Mouse (Mus musculus) embryo, embryonic 11.5 days (tissue): ENCODE measurements around the gene Foxn1.

Experiments used
- DNase-seq: peaks from one replicate; pipeline ENCODE4 v3.0.0-alpha.2; 2012; ENCODE audit warnings: low read depth, low spot score

Gene Foxn1

GRCm38 (mm10) chr11:78358330-78359007, 27.9 kb downstream of the Foxn1 start:
- no peak for DNase-seq

DNA sequence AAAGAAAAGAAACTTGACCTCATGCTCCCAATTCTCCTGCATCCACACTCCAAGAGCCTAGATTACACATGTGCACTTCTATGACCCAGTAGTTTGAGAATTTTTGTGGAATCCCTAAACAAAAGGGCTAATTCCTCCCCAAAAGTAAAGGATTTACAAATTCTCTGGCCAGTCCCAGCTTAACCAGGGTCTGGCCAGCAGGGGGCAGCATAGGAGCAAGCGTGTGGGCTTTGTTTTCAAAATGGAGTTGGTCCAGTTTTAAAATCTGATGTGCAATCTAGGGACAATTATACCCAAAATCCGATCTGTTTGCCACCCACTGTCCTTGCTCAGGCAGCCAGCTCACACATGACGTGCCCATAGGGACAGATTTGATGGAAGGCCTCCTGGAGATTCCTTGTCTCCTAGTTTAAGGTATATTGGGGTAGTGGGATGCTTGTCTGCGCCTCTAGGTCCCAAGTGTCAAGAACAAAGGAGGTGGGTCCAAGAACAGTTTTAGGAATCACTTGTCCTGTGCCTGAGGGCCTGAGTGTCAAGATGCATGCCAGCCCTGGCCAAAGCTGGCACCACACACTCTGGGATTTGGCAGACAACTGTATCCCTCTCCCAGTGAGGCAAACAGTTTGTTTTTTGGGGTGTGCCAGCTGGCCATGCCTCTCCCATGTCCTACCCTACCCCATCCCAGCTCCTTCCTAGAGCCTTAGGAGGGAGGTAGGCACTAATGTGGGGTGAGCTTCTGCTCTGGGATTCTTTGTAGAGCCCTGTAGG, 30.7 kb downstream of the Foxn1 start:
- peak; percentile 59 for DNase-seq

- DNase-seq, result no peak
Observed at GRCm38 (mm10) chr11:78354905-78355304, 31.5 kb downstream of the Foxn1 start.

GRCm38 (mm10) chr11:78353081-78353480, 33.3 kb downstream of the Foxn1 start:
- no peak for DNase-seq

- no peak for DNase-seq
Observed at GRCm38 (mm10) chr11:78349441-78350358, 36.7 kb downstream of the Foxn1 start.

DNA sequence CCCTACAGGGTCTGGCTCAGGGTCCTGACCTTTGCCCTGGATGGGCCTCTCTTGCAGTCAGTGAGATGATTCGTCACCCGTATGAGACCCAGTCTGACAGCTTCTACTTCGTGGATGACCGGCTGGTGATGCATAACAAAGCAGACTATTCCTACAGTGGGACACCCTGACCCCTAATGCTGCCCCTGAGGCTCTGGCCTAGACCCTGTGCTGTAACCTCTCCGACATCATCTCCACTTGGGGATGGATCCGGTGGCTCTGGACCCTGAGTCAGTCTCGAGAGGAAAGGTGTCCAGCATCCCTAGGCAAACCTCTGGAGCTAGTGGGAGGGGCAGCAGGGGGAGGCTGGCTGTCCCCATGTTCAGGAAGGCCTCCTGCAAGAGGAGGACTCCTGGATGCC, 37.9 kb downstream of the Foxn1 start:
- no peak for DNase-seq

DNA sequence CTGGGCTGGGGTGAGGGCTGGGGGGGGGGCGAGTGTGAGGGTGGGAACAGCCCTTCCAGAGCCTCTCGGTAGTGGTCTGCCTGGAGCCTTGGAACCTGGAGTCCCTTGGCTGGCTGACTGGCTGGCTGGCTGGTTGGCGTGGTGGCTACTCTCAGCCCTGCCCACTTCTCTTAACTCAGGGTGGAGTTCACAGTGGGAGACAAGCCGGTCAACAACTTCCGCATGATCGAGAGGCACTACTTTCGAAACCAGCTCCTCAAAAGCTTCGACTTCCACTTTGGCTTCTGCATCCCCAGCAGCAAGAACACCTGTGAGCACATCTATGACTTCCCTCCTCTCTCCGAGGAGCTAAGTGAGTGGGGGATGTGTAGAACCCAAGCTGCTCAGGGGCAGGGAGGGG, 38.5 kb downstream of the Foxn1 start:
- no peak for DNase-seq

DNA sequence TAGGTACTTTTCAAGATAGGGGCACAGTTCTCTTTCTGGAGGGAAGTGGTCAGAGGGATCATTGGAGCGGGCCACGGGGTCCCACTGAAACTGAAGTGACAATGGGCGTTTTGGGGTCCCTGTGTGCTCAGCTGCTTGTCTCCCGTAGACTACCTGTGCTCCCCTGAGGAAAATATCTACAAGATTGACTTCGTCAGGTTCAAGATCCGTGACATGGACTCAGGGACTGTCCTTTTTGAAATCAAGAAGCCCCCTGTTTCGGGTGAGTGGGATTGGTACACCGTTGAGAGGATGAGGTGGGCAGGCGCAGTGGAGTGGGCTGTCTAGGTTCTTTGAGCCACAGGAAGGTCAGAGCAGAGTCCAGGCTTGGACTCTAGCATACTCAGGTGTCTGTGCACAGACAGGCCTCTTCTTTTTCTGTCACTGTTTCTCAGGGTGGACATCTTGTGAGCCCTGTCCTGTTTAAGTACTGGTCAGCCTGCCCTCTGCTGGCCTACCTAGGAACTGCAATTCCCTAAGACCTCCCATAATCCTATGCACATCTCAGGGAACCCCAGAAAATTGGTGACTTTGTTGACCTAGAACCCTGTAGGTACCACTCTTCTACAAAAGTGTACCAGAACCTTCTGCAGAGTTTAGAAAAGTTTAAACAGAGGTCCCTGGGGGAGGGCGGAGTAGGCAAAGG, 39.1 kb downstream of the Foxn1 start:
- peak; percentile 66 for DNase-seq

GRCm38 (mm10) chr11:78346326-78347069, 39.9 kb downstream of the Foxn1 start:
- no peak for DNase-seq

- DNase-seq, result no peak
Observed at GRCm38 (mm10) chr11:78345801-78346200, 40.6 kb downstream of the Foxn1 start.

- no peak for DNase-seq
Observed at GRCm38 (mm10) chr11:78344890-78345715, 41.3 kb downstream of the Foxn1 start.

DNA sequence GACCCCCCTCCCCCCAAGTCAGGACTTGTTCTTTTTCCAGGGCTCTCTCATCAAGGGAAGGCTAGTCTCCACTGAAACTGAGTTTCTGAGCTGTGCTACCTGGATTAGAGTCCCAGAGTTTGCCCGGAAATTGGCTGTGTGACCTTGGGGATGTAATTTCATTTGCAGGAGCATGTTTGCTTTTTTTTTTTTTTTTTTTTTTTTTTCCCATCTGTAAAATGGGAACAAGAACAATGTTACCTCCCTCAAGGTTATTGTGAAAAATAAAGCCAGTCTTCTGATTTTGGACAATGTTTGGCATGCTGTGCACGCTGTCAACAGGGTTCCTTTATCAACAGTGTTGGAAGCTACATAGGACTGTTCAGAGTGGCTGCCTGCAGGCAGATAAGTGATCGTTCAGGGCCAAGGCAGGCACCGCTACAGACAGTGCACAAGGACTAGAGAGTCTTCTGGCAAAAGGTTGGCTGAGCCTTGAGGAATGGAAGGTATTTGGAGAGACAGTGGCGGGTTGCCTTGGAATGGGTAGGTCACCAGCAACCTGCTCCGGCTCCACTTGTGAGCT, 41.9 kb downstream of the Foxn1 start:
- DNase-seq, result no peak

DNA sequence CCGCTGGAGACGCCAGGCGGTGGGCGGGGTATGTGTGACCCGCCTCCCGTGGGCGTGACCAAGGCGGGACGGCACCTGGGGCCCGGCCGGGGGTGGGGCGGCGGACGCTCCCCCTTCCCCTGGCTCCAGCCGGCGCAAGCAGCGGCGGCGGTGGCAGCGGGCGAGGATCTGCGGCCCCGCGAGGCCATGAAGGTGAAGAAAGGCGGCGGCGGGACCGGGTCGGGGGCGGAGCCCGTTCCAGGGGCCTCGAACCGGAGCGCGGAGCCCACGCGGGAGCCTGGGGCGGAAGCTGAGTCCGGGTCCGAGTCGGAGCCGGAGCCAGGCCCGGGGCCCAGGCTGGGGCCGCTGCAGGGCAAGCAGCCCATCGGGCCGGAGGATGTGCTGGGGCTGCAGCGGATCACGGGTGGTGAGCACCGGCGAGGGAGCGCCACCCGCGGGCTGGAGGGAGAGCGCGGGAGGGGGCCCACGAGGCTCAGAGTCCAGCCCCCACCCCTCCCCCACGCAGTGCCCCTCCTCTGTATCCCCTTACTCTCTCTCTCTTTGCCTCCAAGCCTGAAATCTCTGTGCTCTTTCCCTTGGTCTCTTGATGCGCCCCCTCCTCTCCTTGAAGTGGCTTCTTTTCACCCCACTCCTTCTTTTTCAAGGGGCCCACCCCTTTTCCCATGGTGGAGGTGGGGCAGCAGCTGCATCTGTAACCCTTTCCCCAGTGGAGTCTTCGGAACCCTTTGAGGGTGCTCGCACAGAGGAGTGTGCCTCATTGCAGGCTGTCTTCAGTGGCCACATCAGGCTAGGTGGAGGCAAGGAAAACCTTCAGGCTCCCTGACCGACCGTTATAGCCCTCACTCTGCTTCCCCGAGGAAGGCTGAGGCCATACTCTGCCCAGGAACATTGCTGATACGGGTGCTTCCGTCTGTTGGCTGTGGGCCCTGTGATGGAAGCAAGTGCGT, 42.7 kb downstream of the Foxn1 start, which contains the start of gene Unc119:
Unc119 (plus strand) TSS at position 102 of the 947 bp plus-strand sequence.
- peak; percentile 59 for DNase-seq

GRCm38 (mm10) chr11:78341702-78342101, 44.7 kb downstream of the Foxn1 start:
- no peak for DNase-seq

DNA sequence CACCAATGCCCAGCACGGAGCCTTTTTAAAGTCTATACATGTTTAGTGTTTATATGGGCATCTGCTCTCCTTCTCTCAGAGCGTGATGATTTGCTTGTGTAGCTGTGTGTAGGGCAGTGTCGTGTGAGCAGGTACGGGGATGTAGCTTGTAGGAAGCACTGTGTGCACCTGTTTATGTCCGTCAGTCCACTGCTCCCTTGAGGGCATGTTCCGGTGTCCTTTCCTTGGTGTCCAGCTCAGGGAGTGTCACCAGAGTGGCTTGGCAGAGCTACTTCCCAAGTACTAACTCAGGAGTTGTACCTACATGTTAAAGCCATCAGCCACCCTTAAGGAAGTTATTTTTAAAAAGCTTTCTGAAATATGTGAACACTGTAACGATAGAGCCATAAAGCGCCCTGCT, 49.3 kb downstream of the Foxn1 start:
- DNase-seq, result no peak

DNA sequence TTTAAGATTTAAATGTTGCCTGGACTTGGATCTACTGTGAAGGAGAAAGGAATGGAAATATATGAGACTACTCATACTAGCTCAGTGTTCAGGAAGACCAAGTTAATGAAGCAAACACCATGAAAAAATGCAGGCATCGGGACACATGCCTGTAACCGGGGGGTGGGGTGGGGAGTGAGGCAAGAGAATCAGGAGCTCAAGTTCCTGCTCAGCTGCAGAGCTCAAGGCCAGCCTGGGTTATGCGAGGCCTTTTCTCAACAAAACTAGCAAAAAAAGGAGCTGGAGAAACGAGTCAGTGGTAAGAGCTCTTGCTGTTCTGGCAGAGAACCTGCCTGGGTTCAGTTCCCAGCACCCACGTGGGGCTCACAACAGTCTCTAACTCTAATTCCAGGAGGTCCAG, 52.4 kb downstream of the Foxn1 start:
- no peak for DNase-seq

GRCm38 (mm10) chr11:78332676-78333075, 53.7 kb downstream of the Foxn1 start:
- DNase-seq, result no peak

- no peak for DNase-seq
Observed at GRCm38 (mm10) chr11:78328512-78329056, 57.8 kb downstream of the Foxn1 start.
